Mouse (Mus musculus): Measurements from ENCODE around the gene Sycp2l. TPM values are rescaled to one million over a fixed set of nuclear protein-coding genes. Genes with fewer than 3 reads are reported as not detected.

Gene Sycp2l
- polyA plus RNA-seq, 1 experiment from 2014 or later: not detected

Other genes with a start within 250 kb of the Sycp2l start
- 62.9 and 66.0 TPM in 2 replicates for gene Pak1ip1, start 113.3 kb upstream of the Sycp2l start, polyA plus RNA-seq (2014; fragmentation: Nextera tagmentation; extraction: Ambion mirVana)
- gene Tmem14c, start 98.0 kb upstream of the Sycp2l start, polyA plus RNA-seq (2014; fragmentation: Nextera tagmentation; extraction: Ambion mirVana): 127 and 130 TPM in 2 replicates
- 1.7 and 2.1 TPM in 2 replicates for gene Mak, start 34.6 kb upstream of the Sycp2l start, polyA plus RNA-seq (2014; fragmentation: Nextera tagmentation; extraction: Ambion mirVana)
- not detected in 2 replicates for gene Gcm2, start 3.3 kb upstream of the Sycp2l start, polyA plus RNA-seq (2014; fragmentation: Nextera tagmentation; extraction: Ambion mirVana)
- gene Elovl2, start 106.1 kb downstream of the Sycp2l start, polyA plus RNA-seq (2014; fragmentation: Nextera tagmentation; extraction: Ambion mirVana): 44.6 and 48.3 TPM in 2 replicates
- 22.7 and 23.2 TPM in 2 replicates for gene Smim13, start 135.5 kb downstream of the Sycp2l start, polyA plus RNA-seq (2014; fragmentation: Nextera tagmentation; extraction: Ambion mirVana)
- not detected in 2 replicates for gene Gm17364, start 159.7 kb downstream of the Sycp2l start, polyA plus RNA-seq (2014; fragmentation: Nextera tagmentation; extraction: Ambion mirVana)